Mouse (Mus musculus) ES-E14 (cell line): ENCODE data around the gene Capn5.

Experiments
- CHD2 ChIP-seq: IDR thresholded peaks from 2 replicates; pipeline ENCODE4 v1.6.1; 2014; ENCODE audit warnings: mild to moderate bottlenecking, low read depth, low read length, inconsistent platforms
- ZNF384 ChIP-seq: IDR thresholded peaks from 2 replicates; pipeline ENCODE4 v1.6.1; 2012; ENCODE audit warnings: low read depth, low read length, inconsistent platforms

GRCm38 (mm10) chr7:98202946-98203345 lies 24.9 kb upstream of the Capn5 start:
- TF ChIP-seq ZNF384 (no peak), CHD2 (no peak)
